Mouse (Mus musculus): ENCODE data around the gene Lsamp. TPM values are rescaled to one million over a fixed set of nuclear protein-coding genes. Genes with fewer than 3 reads are reported as not detected.

Lsamp gene
- total and polyA plus RNA-seq, 2 experiments from 2014 or later: 122 to 157 TPM

- no peaks in the 10 kb centered on the region for H3K36me3 ChIP-seq (ENCODE audit: insufficient read depth, low read length)
- H3K4me2 ChIP-seq (ENCODE audit: low read depth, low read length): no peak overlapping the region
- H3K4me3 ChIP-seq (ENCODE audit: low read length): no peak overlapping the region
- ATAC-seq (peak; percentile 83), DNase-seq (ENCODE audit: low spot score) (peak; percentile 91)
- H3K4me1 ChIP-seq (ENCODE audit: insufficient read depth, low read length): no peaks in the 10 kb centered on the region
- no peak overlapping the region for H3K27ac ChIP-seq
- H3K9me3 ChIP-seq (ENCODE audit: low read length): no peaks in the 10 kb centered on the region
- peak; percentile 94 for TF ChIP-seq CTCF (IDR thresholded peaks at IDR 0.05; ENCODE audit: low read depth)
- H3K27me3 ChIP-seq (ENCODE audit: insufficient read depth, low read length): no peaks in the 10 kb centered on the region
- 54% methylated on average over 12 of the region's 12 CpGs for WGBS
- no peak overlapping the region for H3K9ac ChIP-seq (replicated peaks; ENCODE audit: low read length)
These were observed 1274.2 kb downstream of the Lsamp start for GRCm38 (mm10) chr16:41258145-41259035.

GRCm38 (mm10) chr16:41275999-41276671 lies 1292.0 kb downstream of the Lsamp start:
- no peak overlapping the region for H3K9ac ChIP-seq (replicated peaks; ENCODE audit: low read length)
- no peaks in the 10 kb centered on the region for H3K27me3 ChIP-seq (ENCODE audit: insufficient read depth, low read length)
- no peak overlapping the region for H3K4me2 ChIP-seq (ENCODE audit: low read depth, low read length)
- H3K9me3 ChIP-seq (ENCODE audit: low read length): no peaks in the 10 kb centered on the region
- H3K4me3 ChIP-seq (ENCODE audit: low read length): no peak overlapping the region
- no peaks in the 10 kb centered on the region for H3K4me1 ChIP-seq (ENCODE audit: insufficient read depth, low read length)
- ATAC-seq (no peak), DNase-seq (ENCODE audit: low spot score) (no peak)
- no peaks in the 10 kb centered on the region for H3K36me3 ChIP-seq (ENCODE audit: insufficient read depth, low read length)
- H3K27ac ChIP-seq: no peak overlapping the region
- WGBS: 68% methylated on average over 2 of the region's 2 CpGs
- TF ChIP-seq CTCF (IDR thresholded peaks at IDR 0.05; ENCODE audit: low read depth): no peak

- DNase-seq (ENCODE audit: low spot score) (no peak), ATAC-seq (no peak)
- Histone ChIP-seq H3K36me3 (ENCODE audit: insufficient read depth, low read length) (no peaks in the 10 kb centered on the region), H3K4me2 (ENCODE audit: low read depth, low read length) (no peak overlapping the region), H3K4me1 (ENCODE audit: insufficient read depth, low read length) (no peaks in the 10 kb centered on the region), H3K9me3 (ENCODE audit: low read length) (no peaks in the 10 kb centered on the region), H3K9ac (replicated peaks; ENCODE audit: low read length) (no peak overlapping the region), H3K4me3 (ENCODE audit: low read length) (no peak overlapping the region), H3K27me3 (ENCODE audit: insufficient read depth, low read length) (no peaks in the 10 kb centered on the region), H3K27ac (no peak overlapping the region)
- 73% methylated on average over 3 of the region's 3 CpGs for WGBS
- TF ChIP-seq CTCF (IDR thresholded peaks at IDR 0.05; ENCODE audit: low read depth): no peak
These were observed 1333.8 kb downstream of the Lsamp start for GRCm38 (mm10) chr16:41317992-41318391.

GRCm38 (mm10) chr16:41343431-41343830 lies 1359.3 kb downstream of the Lsamp start:
- no peaks in the 10 kb centered on the region for H3K4me1 ChIP-seq (ENCODE audit: insufficient read depth, low read length)
- no peak overlapping the region for H3K27ac ChIP-seq
- WGBS: 79% methylated on average over 1 of the region's 1 CpGs
- no peaks in the 10 kb centered on the region for H3K9me3 ChIP-seq (ENCODE audit: low read length)
- no peak overlapping the region for H3K4me2 ChIP-seq (ENCODE audit: low read depth, low read length)
- H3K36me3 ChIP-seq (ENCODE audit: insufficient read depth, low read length): no peaks in the 10 kb centered on the region
- TF ChIP-seq CTCF (IDR thresholded peaks at IDR 0.05; ENCODE audit: low read depth): no peak
- H3K9ac ChIP-seq (replicated peaks; ENCODE audit: low read length): no peak overlapping the region
- H3K4me3 ChIP-seq (ENCODE audit: low read length): no peak overlapping the region
- ATAC-seq (no peak), DNase-seq (ENCODE audit: low spot score) (no peak)
- no peaks in the 10 kb centered on the region for H3K27me3 ChIP-seq (ENCODE audit: insufficient read depth, low read length)

GRCm38 (mm10) chr16:41365138-41365537 lies 1381.0 kb downstream of the Lsamp start:
- 71% methylated on average over 2 of the region's 2 CpGs for WGBS
- H3K9me3 ChIP-seq (ENCODE audit: low read length): no peaks in the 10 kb centered on the region
- H3K27ac ChIP-seq: no peak overlapping the region
- DNase-seq (ENCODE audit: low spot score) (peak; percentile 3), ATAC-seq (no peak)
- H3K4me2 ChIP-seq (ENCODE audit: low read depth, low read length): no peak overlapping the region
- H3K27me3 ChIP-seq (ENCODE audit: insufficient read depth, low read length): no peaks in the 10 kb centered on the region
- H3K4me3 ChIP-seq (ENCODE audit: low read length): no peak overlapping the region
- no peak overlapping the region for H3K9ac ChIP-seq (replicated peaks; ENCODE audit: low read length)
- H3K36me3 ChIP-seq (ENCODE audit: insufficient read depth, low read length): no peaks in the 10 kb centered on the region
- no peaks in the 10 kb centered on the region for H3K4me1 ChIP-seq (ENCODE audit: insufficient read depth, low read length)
- no peak for TF ChIP-seq CTCF (IDR thresholded peaks at IDR 0.05; ENCODE audit: low read depth)

GRCm38 (mm10) chr16:41383702-41384101 lies 1399.5 kb downstream of the Lsamp start:
- 82% methylated on average over 3 of the region's 3 CpGs for WGBS
- DNase-seq (ENCODE audit: low spot score) (no peak), ATAC-seq (no peak)
- H3K36me3 ChIP-seq (ENCODE audit: insufficient read depth, low read length): no peaks in the 10 kb centered on the region
- TF ChIP-seq CTCF (IDR thresholded peaks at IDR 0.05; ENCODE audit: low read depth): no peak
- H3K27me3 ChIP-seq (ENCODE audit: insufficient read depth, low read length): no peaks in the 10 kb centered on the region
- no peaks in the 10 kb centered on the region for H3K4me1 ChIP-seq (ENCODE audit: insufficient read depth, low read length)
- H3K9ac ChIP-seq (replicated peaks; ENCODE audit: low read length): no peak overlapping the region
- H3K4me2 ChIP-seq (ENCODE audit: low read depth, low read length): no peak overlapping the region
- H3K9me3 ChIP-seq (ENCODE audit: low read length): no peaks in the 10 kb centered on the region
- no peak overlapping the region for H3K27ac ChIP-seq
- no peak overlapping the region for H3K4me3 ChIP-seq (ENCODE audit: low read length)
